Mouse (Mus musculus): Measurements from ENCODE around the gene Zfp60.
A peak's percentile ranks its signal among the peaks of the same experiment; 100 is the strongest.

DNA sequence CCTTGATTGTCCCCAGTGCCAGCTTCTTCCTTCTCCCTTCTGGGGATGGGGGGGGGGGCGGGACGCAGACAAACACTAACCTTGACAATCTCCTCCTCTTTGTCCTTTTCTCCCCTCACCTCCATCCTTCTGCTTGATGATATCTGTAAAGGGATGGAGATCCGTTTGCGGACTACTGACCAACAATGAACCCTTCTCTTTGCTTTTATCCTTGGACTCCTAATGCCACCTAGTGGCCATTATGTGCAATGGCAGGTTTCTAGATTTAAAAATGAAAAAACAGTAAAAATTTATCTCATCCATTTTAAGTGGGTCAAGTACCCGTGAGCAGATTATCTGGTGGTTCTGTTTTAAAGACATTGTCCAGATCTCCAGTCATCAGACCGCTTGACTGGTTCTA is 45.5 kb upstream of the Zfp60 start:
- TF ChIP-seq CTCF (conservative IDR thresholded peaks at IDR 0.05; ENCODE audit: insufficient read depth, insufficient read length, low read depth, low read length), result 0 out of 2 replicates have a peak, but pooled peaks have one; percentile 19
- no peak for TF ChIP-seq POLR2A (IDR thresholded peaks at IDR 0.05; ENCODE audit: low read depth, low read length)

Measured in kidney, adult 2 months (tissue).